Mouse (Mus musculus) spleen, embryonic (tissue): ENCODE measurements around the gene Dnaic2.

Experiments used
- CTCF ChIA-PET: fragments of 350-600 bp; sonication (Branson Sonifier 250); formaldehyde crosslinking; loops from one replicate; lab custom pipeline; 2022; lab: Charles Lee

The Dnaic2 gene

DNA sequence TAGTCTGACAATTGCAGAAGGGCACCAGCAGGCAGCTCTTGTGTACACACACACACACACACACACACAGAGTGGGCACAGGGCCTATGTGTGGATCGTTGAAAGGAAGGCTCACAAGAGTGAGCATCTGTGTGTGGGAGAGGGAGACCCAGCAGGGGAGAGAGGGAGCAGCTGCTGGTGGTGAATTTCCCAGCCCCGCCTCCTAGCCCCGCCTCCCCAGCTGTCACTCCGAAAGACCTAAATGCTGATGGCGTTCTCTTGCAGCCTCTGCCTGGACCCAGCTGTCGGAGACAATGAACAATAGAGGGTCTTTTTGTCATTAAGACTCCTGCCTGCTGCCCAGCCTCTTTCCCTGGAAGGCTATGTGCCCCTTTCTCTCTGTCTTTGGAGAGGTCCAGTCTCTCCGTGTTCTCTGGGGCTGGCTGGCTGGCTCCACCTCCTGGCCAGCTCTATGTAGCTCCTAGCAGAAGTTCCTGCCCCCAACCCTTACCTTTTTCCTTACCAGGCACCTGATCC is 68.1 kb downstream of the Dnaic2 start:
- CTCF ChIA-PET, result no interaction called here

DNA sequence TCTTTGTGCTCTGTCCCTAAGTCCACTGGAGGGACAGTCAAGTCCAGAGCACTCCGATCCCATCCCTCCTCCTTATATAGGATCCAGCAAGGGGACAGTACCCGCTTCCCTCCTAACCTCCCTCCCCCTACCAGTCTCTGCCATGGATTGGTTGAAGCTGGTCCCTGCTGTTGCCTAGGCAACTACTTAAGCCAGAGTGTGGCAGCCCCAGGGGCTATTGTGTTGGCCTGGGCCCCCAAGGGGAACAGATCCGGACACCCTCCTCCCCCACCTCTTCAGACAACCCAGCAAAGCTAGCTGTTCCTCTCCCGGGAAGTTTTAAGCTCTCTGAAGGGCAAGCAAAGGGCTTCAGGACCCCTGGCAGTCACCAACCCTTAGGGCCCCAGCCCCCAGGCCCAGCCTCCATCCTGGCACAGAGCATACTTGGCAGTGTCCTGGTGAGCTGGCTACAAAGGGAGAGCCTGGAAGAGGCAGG is 68.7 kb downstream of the Dnaic2 start, which contains the start of gene Btbd17:
Gene Btbd17, minus strand, starts transcription at position 98 of the 475 bp plus-strand sequence.
- CTCF ChIA-PET, result no interaction called here

DNA sequence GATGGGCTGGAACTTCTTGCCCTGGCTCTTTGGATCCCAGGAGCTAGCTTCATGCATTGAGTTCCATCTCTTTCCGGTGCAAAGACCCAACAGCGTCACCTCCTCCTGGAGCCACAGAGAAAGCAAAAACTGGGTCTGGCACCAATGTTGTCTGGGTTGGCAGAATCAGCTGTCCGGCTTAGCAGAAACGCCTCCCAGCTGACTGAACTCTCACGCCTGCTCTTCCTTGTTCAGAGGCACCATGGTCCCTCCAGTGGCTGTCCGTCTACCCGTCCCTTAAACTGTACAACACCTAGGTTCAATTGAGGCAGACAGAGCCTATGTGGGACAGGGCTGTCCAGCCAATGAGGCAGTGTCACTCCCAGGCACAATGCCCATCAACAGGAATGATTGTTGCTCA is 70.0 kb downstream of the Dnaic2 start:
- CTCF ChIA-PET, result no interaction called here

DNA sequence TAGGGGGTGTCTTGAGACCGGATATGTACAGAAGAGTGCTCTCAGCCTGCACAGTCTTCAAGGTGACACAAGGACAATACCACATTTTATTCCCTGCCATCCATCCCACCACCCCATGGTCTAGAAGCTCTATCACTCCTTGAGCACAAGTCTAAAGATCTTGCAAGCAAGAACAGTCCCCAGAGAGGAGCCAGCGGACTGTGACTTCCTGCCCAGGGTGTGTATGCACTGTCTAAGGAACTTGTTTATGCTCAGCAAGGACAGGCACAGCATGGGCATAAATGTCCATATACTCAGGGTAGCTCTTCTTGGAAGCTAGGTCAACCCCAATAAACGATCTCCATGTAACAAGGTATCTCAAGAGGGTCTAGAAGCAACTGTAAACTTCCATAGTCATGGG is 70.8 kb downstream of the Dnaic2 start:
- CTCF ChIA-PET, result interaction anchor here (0.6 kb wide), 1 partner anchor 16 kb away, joined by 6 read pairs; no protein-coding TSS in a partner anchor

DNA sequence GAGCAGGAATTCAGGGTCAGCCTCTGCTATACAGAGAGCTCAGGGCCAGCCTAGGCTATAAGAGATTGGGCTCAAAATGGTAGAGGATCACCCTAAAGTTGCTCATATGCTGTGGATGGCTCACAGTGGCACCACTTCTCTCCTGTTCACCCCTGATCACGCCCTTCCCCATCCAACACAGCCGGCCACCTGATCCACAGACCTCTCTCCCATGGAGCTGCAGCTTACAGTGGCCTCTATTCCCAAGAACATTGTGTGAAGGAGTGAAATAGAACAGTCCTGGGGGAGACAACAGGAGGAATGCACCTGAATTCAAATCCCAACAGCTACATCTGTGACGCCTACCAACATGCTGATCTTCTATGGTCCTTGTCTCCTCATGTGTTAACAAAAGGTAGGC is 71.4 kb downstream of the Dnaic2 start, which contains the start of gene Gpr142:
Gene Gpr142, plus strand, starts transcription at position 301 of the 400 bp plus-strand sequence.
- CTCF ChIA-PET, result interaction anchor here (0.6 kb wide), 2 partner anchors 15 to 760 kb away, joined by 4 to 6 read pairs; no protein-coding TSS in a partner anchor

DNA sequence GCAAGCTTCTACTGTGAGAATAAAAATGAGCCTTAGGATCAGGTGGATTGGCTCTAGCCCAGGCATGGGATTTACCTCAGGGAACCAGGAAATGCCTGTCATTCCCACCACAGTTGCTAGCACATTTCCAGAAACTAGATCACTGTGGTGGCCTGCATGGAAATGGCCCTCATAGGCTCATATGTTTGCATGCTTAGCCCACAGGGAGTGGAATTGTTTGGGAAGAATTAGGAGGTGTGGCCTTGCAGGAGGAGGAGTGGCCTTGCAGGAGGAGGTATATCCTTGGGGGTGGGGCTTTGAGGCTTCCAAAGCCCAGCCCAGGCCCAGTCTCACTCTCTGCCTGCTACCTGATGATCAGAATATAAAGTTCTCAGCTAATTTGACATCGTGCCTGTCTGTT is 74.7 kb downstream of the Dnaic2 start:
- CTCF ChIA-PET, result interaction anchor here (0.6 kb wide), 1 partner anchor 60 kb away, joined by 4 read pairs; no protein-coding TSS in a partner anchor

DNA sequence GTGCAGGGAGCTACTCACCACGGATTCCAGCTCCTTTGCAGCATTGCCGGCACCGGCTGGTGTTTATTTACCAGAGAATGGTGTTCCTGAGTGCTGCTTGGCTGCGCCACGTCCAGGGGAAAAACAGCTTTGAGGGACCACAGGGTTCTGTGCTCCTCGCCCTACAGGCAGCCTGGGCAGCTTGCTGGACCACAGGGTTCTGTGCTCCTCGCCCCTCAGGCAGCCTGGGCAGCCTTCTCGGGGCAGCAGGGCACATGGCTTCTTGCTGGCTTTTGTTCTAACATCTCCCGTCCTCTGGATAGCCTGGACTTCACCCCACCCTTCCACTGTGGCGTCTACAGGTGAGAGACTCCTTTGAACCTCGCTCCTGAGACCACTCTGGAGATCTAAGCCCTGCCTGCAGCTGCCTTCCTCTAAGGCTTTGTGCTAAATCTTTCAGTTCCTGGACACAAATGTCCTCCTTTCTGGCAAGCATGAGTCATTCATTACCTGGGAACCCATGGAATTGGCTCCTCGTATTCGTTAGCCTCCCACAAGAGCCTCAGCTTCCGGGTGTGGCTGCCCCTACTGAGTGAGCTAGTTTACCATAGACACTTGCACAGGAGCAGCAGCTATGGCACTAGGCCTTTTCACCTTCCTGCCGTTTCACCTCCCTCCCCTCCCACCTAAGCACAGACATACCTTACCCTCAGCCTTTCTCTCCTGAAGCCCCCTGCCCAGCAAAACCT is 75.5 kb downstream of the Dnaic2 start:
- CTCF ChIA-PET, result interaction anchor here (0.6 kb wide), 1 partner anchor 37 kb away, joined by 3 read pairs; the partner anchor contains the start of gene Kif19a

DNA sequence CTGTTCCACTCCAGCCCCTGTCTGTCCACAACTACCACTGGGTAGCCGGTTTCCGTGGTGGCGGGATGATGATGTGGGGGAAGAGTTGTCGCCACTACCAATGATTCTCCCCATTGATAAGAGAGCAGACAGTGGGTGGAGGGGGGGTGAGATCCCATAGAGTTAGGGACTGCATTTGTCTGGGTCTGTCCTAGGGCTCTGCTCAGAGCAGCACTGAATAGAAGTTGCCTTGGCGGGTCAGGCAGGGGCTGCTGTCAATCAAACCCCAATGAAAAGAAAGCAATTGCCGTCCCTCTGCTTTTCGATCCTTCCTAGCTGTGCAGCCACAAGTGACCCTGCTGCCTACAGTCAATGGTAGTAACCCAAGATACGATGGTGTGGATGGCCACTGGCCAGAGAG is 76.8 kb downstream of the Dnaic2 start:
- CTCF ChIA-PET, result no interaction called here

DNA sequence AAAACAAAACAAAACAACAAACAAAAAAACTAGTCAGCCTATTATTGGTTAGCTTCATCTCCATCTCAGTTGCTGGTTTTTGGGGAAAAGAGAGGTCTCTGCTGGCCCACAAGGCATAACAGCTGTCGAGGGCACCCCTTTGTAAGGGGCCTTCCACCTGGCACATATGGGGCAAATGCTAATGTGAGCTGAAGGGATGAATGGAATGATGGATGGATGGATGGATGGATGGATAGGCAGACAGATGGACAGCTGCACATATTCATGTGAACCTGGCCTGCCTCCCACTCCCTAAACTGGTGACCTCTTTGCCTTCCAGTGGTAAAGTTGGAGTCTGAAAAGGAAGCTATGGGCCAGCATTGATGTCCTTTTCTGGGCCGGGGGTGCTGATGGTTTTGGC is 79.8 kb downstream of the Dnaic2 start:
- CTCF ChIA-PET, result interaction anchor here (0.6 kb wide), 1 partner anchor 123 kb away, joined by 3 read pairs; no protein-coding TSS in a partner anchor
